Mouse (Mus musculus) ES-E14 (cell line): ENCODE results near the gene Gm35549.

Source experiments
- CHD2 ChIP-seq: IDR thresholded peaks from 2 replicates; pipeline ENCODE4 v1.6.1; 2014; ENCODE audit warnings: mild to moderate bottlenecking, low read depth, low read length, inconsistent platforms
- MAFK ChIP-seq: IDR thresholded peaks from 2 replicates; pipeline ENCODE4 v1.6.1; 2014; ENCODE audit warnings: mild to moderate bottlenecking, low read depth, low read length, inconsistent platforms; ENCODE audit not compliant: insufficient read depth

DNA sequence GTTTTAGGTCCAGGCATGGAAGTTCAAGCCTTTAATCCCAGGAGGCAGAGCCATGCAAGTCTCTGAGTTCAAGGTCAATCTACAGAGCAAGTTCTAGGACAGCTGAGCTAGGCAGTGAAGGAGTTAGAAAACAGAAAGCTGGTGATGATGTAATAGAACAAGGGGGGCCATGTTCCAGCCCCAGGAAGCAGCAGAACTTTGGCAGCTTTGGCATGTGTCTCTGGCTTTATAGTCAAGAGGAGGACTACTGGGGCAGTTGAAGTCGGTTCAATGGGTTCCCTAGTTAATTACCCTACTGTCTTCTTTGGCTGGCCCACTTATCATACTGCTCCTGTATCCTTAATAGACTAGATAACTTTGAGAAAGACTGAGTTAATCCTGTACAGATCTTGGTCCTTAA lies 30.8 kb upstream of the Gm35549 start:
- TF ChIP-seq MAFK (no peak), CHD2 (no peak)
